In the genomic region with DNA sequence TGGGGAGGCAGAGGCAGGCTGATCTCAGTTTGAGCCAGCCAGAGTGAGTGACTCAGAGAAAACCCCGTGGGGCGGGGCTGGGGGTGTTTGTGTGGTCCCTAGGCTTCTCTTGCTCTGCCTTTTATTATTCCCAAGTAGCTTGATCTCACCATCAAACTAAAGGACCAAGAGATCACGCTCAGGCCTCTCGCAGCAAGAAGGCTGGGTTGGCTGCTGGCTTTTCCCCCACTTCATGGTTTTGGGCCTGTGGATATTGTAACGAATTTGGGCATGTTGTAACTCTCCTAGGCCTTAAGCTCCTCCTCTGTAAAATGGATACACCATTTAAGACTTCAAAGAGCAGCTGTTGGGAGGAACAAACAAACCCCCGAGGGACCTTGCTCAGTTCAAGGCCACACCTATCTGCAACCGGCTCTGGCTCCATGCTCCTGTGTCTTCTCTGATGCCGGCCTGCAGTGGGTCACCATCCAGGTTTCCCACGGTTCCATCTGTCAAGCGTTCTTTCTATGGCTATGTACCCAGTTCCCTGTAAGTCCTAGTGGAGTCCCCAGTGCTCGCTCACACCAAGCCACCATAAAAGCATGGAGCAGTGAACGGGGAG, we compare ENCODE assay signal across 9 mouse cellular contexts. TPM values are rescaled to one million over a fixed set of nuclear protein-coding genes. Genes with fewer than 3 reads are reported as not detected.
DNase-seq lines count a peak whose midpoint lies in the region; ATAC-seq lines count a peak whose summit lies in the region.
"Had no signal": no experiment of that assay in that cellular context is flagged by ENCODE, and none has a peak within 500 bp of the region (broad histone marks: within the 10 kb centered on the region; RNA-seq: fewer than 3 reads in every experiment).

No protein-coding gene starts in this region.

- H3K4me1 ChIP-seq in kidney, embryonic 15.5 days = peaks cover 52% of the 10 kb centered on the region
- H3K4me1 ChIP-seq: midbrain, embryonic 10.5 days had no signal

- H3K4me2 ChIP-seq in kidney, embryonic 15.5 days = no peak overlapping the region

- peak; percentile 12; the same call in 1 of the 2 replicates for ATAC-seq in kidney, embryonic 15.5 days (replicated peaks; ENCODE audit: low FRiP score)

- 72% methylated on average over 12 of the region's 12 CpGs for WGBS in kidney, embryonic 15.5 days

- H3K4me3 ChIP-seq in kidney, embryonic 15.5 days (replicated peaks) = no peak overlapping the region
- H3K4me3 ChIP-seq: heart, embryonic 10.5 days; midbrain, embryonic 10.5 days had no signal

- DNase-seq in kidney, adult 11 months = no peak
- DNase-seq in ES-CJ7 (ENCODE audit: low read depth, low spot score) = peak; percentile 64
- peak; percentile 81 for DNase-seq in ZHBTc4 (ENCODE audit: low read depth, low spot score)
- peak; percentile 59 to 70 for DNase-seq in cerebellum, postnatal 25 days
- DNase-seq in spleen, adult 12 weeks (ENCODE audit: low spot score) = no peak
- no peak for DNase-seq in embryo, embryonic 10 days (ENCODE audit: low spot score)

- H3K9ac ChIP-seq in kidney, embryonic 15.5 days = no peak overlapping the region

- 0 out of 2 replicates have a peak, but pooled peaks cover 2% of the 10 kb centered on the region for H3K9me3 ChIP-seq in kidney, embryonic 15.5 days (replicated peaks)
- H3K9me3 ChIP-seq: heart, embryonic 10.5 days had no signal

- H3K36me3 ChIP-seq in kidney, embryonic 15.5 days = peaks cover 4% of the 10 kb centered on the region; the same call in 1 of the 2 replicates

- H3K27ac ChIP-seq in kidney, embryonic 15.5 days = peak overlapping the region; percentile 80
- H3K27ac ChIP-seq: heart, embryonic 10.5 days; midbrain, embryonic 10.5 days had no signal

- H3K27me3 ChIP-seq in kidney, embryonic 15.5 days = no peaks in the 10 kb centered on the region

RNA-seq across cellular contexts. Expression of gene E2f3, which starts 28.9 kb away (rescaled TPM):
- polyA plus RNA-seq in kidney, embryonic 15.5 days (2015; fragmentation: Nextera tagmentation; extraction: Ambion mirVana) = 14.6 and 15.4 TPM in 2 replicates

Comparison
In these comparisons a context has a peak if more than half of its experiments do, and no peak if none do; other contexts are left out.
1. DNase-seq: peak in ES-CJ7 (single experiment), ZHBTc4 (single experiment) and cerebellum, postnatal 25 days (2 of 2); none in kidney, adult 11 months (single experiment), spleen, adult 12 weeks (single experiment) and embryo, embryonic 10 days (single experiment).